Mouse (Mus musculus) small intestine, adult 2 months (tissue): Measurements from ENCODE around the gene Cog7.

Experiments
- CTCF ChIP-seq: fragments of 200-500 bp; IDR thresholded peaks from 2 replicates; pipeline ENCODE4 v1.5.1; 2012; ENCODE audit warnings: low read depth, mild to moderate bottlenecking, control low read depth, inconsistent platforms, low read length, moderate library complexity, mixed read lengths; ENCODE audit not compliant: insufficient replicate concordance, insufficient read length; ENCODE audit errors: extremely low read depth
- POLR2A ChIP-seq: fragments of 200-500 bp; IDR thresholded peaks from 2 replicates; pipeline ENCODE4 v1.6.1; 2012; ENCODE audit warnings: low read depth, mild to moderate bottlenecking, control low read depth, inconsistent platforms, low read length, moderate library complexity

DNA sequence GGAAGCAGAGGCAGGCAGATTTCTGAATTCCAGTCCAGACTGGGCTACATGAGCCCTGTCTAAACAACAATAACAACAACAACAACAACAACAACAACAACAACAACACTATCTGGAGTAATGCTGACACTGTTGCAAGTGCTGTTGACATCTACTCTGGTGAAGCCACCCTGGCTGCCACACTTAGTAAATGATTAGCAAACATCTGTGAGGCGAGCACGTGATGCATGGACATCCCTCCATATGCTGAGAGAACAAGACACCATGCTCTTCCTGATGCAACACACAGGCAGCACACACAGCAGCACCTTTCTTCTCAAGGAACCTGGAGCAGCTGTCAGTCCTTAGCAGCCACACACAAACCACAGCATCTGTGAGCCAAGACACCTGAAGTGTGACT is 53.6 kb downstream of the Cog7 start:
- TF ChIP-seq CTCF (no peak), POLR2A (no peak)
